Mouse (Mus musculus) ES-Bruce4 (cell line): ENCODE data around the gene Lrig2. TPM values are rescaled to one million over a fixed set of nuclear protein-coding genes. Genes with fewer than 3 reads are reported as not detected.
A peak's percentile ranks its signal among the peaks of the same experiment; 100 is the strongest.
"Not testable (repeated sequence)": the region's sequence is repeated elsewhere in the genome, so short reads cannot be mapped to it uniquely, and the experiment has no call there.

Experiments used
- H3K27ac ChIP-seq: 2 replicates; pipeline ENCODE4 v1.5.1; 2012; ENCODE audit warnings: low read length, inconsistent platforms; ENCODE audit not compliant: insufficient read depth
- H3K27me3 ChIP-seq: 2 replicates; pipeline ENCODE4 v1.6.1; 2012; ENCODE audit warnings: mild to moderate bottlenecking, low read length, inconsistent platforms; ENCODE audit not compliant: control insufficient read depth, poor library complexity, insufficient read depth, severe bottlenecking
- H3K36me3 ChIP-seq: 2 replicates; pipeline ENCODE4 v1.6.1; 2012; ENCODE audit warnings: inconsistent platforms, mild to moderate bottlenecking, low read length, moderate library complexity; ENCODE audit not compliant: control insufficient read depth, poor library complexity, insufficient read depth, severe bottlenecking
- H3K4me1 ChIP-seq: one replicate; pipeline ENCODE4 v1.8.1; 2011; ENCODE audit warnings: low read length; ENCODE audit not compliant: control insufficient read depth, insufficient read depth
- H3K4me3 ChIP-seq: 2 replicates; pipeline ENCODE4 v1.5.1; 2011; ENCODE audit warnings: low read depth, mild to moderate bottlenecking, low read length
- H3K9ac ChIP-seq: 2 replicates; pipeline ENCODE4 v1.6.1; 2012; ENCODE audit warnings: low read depth, mild to moderate bottlenecking, inconsistent platforms; ENCODE audit not compliant: poor library complexity, severe bottlenecking
- H3K9me3 ChIP-seq: replicated peaks from 2 replicates; pipeline ENCODE4 v1.6.1; 2012; ENCODE audit warnings: mild to moderate bottlenecking, low read length, inconsistent platforms; ENCODE audit not compliant: control insufficient read depth, poor library complexity, insufficient read depth, severe bottlenecking
- CTCF ChIP-seq: IDR thresholded peaks from one replicate; pipeline ENCODE4 v1.8.1; 2011; ENCODE audit warnings: low read depth, low read length
- EP300 ChIP-seq: IDR thresholded peaks from 2 replicates; pipeline ENCODE4 v1.6.1; 2011; ENCODE audit warnings: low read depth, low read length; ENCODE audit not compliant: insufficient read depth
- POLR2A ChIP-seq: IDR thresholded peaks from one replicate; pipeline ENCODE4 v1.8.1; 2011; ENCODE audit warnings: low read length; ENCODE audit not compliant: insufficient read depth
- polyA plus RNA-seq: library from polyadenylated mRNA; stranded (reverse); fragments of >200 nt; gene quantifications from 2 replicates; pipeline ENCODE4 v1.2.4, GENCODE M21; 2011; ENCODE audit warnings: low read depth; ENCODE audit not compliant: missing spikeins, insufficient read depth, insufficient read length

Lrig2 gene
- polyA plus RNA-seq, 1 experiment: 17.4 TPM

DNA sequence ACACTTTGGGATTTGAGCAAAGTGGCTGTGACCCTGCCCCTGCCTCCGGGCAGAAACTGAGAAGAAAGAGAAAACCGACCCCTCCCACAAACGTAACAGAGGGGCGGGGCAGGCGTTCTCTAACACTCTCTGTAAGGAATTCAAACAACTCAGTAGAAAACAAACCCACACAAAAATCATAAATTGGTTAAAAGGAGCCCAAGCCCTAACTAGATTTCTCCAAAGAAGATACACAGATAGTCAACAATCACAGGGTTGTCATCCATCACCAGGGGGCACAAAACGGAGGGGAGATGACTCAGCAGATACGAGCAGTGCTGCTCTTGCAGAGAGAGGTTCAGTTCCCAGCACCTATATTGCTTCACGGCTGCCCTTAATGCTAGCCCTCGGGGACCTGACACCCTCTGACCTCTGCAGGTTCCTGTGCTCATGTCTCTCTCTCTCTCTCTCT is 77.4 kb downstream of the Lrig2 start:
- no peaks in the 10 kb centered on the region for H3K9me3 ChIP-seq
- peaks cover 11% of the 10 kb centered on the region for H3K4me1 ChIP-seq
- peak overlapping the region; percentile 42; the same call in 1 of the 2 replicates for H3K4me3 ChIP-seq
- H3K27ac ChIP-seq: peak overlapping the region; percentile 63
- H3K36me3 ChIP-seq: no peaks in the 10 kb centered on the region
- TF ChIP-seq EP300: peak; percentile 9; the same call in 1 of the 2 replicates
- no peak for TF ChIP-seq CTCF
- no peak for TF ChIP-seq POLR2A
- no peaks in the 10 kb centered on the region for H3K27me3 ChIP-seq
- H3K9ac ChIP-seq: no peak overlapping the region

DNA sequence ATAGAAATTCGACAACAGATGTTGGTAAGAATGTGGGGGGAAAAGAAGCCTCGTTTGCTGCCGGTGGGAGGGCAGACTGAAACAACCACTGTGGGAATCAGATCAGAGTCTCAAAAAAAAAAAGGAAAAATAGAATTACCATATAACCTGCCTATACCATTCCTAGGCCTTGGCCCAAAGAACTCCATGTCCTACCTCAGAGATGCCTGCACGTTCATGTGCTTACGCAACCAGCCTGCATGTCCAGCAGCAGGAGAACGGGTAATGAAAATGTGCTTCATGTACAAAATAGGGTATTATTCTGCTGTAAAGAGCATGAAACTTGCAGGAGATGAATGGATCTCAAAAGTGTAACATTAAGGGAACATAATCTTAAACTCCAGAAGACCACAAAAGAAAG is 79.1 kb downstream of the Lrig2 start:
- H3K4me1 ChIP-seq: peaks cover 11% of the 10 kb centered on the region
- no peaks in the 10 kb centered on the region for H3K27me3 ChIP-seq
- H3K4me3 ChIP-seq: no peak overlapping the region
- H3K9me3 ChIP-seq: no peaks in the 10 kb centered on the region
- H3K27ac ChIP-seq: no peak overlapping the region
- TF ChIP-seq CTCF: no peak
- TF ChIP-seq EP300: no peak
- TF ChIP-seq POLR2A: no peak
- no peak overlapping the region for H3K9ac ChIP-seq
- H3K36me3 ChIP-seq: no peaks in the 10 kb centered on the region

DNA sequence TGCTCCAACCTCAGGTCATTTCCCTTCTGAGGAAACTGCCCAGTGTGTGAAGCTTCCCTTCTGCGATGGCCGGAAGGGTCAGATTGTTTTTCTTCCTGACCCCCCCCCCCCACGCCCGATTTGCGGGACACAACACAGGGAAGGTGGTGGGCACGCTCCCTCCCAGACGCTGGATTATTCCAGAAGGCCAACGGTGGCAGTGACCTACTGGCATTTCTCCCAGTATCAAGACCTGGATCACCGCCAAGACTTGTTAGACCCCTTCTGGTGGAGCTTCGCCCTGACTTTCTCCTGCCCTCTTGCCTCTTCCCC is 79.9 kb downstream of the Lrig2 start:
- Histone ChIP-seq H3K4me1 (peaks cover 11% of the 10 kb centered on the region), H3K9me3 (no peaks in the 10 kb centered on the region), H3K27me3 (no peaks in the 10 kb centered on the region), H3K27ac (no peak overlapping the region), H3K36me3 (no peaks in the 10 kb centered on the region), H3K9ac (no peak overlapping the region), H3K4me3 (no peak overlapping the region)
- no peak for TF ChIP-seq EP300

DNA sequence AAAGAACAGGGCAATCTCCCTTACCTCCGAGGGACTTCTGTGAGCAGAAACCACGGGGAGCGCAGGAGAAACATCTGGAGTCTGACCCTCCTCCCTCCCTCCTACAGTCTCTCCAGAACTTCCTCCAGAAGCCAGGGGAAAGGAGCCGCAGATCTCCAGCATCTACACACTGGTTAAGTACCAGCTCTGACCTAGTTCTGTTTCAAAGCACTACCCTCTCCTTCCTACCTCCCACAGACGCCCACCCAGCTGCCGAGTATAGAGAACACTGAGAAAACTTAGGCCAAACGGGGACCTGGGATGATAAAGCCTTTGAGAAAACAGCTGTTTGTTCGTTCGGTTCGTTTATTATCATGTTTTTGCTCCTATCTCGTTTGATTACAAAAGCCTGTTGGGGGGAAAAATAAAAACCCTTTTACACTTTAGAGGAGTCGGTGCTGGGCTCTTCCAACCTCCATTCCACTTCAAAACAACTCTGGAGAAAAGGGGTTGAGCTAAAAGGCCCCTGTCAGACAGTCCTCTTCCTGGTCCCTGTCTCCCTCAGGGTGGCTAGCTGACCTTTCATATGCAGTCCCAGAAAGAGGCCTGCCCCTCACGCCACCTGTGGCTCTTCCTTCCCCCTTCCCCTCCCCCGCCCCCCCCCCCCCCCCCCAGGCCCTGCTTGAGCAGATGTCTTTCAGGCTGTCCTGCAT is 80.4 kb downstream of the Lrig2 start:
- TF ChIP-seq CTCF: no peak
- TF ChIP-seq EP300: no peak
- no peak for TF ChIP-seq POLR2A
- 0 out of 2 replicates have a peak, but pooled peaks cover under 1% of the 10 kb centered on the region for H3K27me3 ChIP-seq
- H3K4me3 ChIP-seq: 0 out of 2 replicates have a peak overlapping the region, but pooled peaks have one; percentile 17
- peaks cover 11% of the 10 kb centered on the region for H3K4me1 ChIP-seq
- peak overlapping the region; percentile 39; the same call in 1 of the 2 replicates for H3K9ac ChIP-seq
- H3K36me3 ChIP-seq: no peaks in the 10 kb centered on the region
- peak overlapping the region; percentile 62 for H3K27ac ChIP-seq
- H3K9me3 ChIP-seq: no peaks in the 10 kb centered on the region

DNA sequence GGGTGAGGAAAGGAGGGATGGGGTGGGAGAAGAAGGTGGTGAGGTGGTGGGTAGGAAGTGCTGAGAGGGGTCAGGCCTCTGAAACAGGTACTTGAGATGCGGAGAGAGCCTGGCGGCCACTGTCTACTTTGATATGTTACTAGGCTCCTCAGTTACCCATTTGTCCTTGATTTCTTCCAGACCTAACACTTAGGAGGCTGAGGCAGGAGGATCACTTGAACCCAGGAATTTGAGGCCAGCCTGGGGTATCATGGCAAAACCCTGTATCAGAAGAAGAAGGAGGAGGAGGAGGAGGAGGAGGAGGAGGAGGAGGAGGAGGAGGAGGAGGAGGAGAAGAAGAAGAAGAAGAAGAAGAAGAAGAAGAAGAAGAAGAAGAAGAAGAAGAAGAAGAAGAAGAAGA is 84.4 kb downstream of the Lrig2 start:
- not testable (repeated sequence) for H3K27me3 ChIP-seq, H3K4me3 ChIP-seq, H3K36me3 ChIP-seq, H3K9me3 ChIP-seq, H3K27ac ChIP-seq, H3K4me1 ChIP-seq, H3K9ac ChIP-seq

DNA sequence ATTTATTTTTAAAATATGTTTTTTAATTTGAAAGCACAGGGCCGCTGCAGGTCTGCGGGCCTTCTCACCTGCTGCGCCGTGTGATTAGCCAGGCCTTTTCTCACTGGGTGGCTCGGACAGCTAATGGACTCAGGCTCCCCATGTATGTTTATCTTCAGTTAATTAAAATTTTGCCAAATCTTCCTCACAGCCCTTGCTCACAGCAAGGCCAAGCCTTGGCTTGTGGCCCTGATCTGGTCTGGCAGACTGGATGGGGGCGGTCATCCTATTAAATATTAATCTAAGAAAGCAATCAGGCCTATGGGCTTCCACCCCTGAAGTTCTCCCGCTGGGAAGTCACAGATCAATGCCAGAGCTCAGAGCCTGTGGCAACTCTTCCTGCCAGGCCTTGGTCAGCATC is 87.4 kb downstream of the Lrig2 start:
- 0 out of 2 replicates have a peak, but pooled peaks cover 1% of the 10 kb centered on the region for H3K27me3 ChIP-seq
- H3K36me3 ChIP-seq: no peaks in the 10 kb centered on the region
- H3K9me3 ChIP-seq: no peaks in the 10 kb centered on the region
- no peak overlapping the region for H3K27ac ChIP-seq
- H3K9ac ChIP-seq: no peak overlapping the region
- no peak overlapping the region for H3K4me3 ChIP-seq
- TF ChIP-seq CTCF (no peak), EP300 (no peak)
- H3K4me1 ChIP-seq: no peaks in the 10 kb centered on the region
